Comparison of ENCODE assay signal across 9 mouse cellular contexts in genomic region chr10:116018480-116018891, GRCm38 (mm10). TPM values are rescaled to one million over a fixed set of nuclear protein-coding genes. Genes with fewer than 3 reads are reported as not detected.
A peak's percentile ranks its signal among the peaks of the same experiment; 100 is the strongest.
DNase-seq lines count a peak whose midpoint lies in the region; ATAC-seq and TF ChIP-seq lines count a peak whose summit lies in the region.
"Had no signal": no experiment of that assay in that cellular context is flagged by ENCODE, and none has a peak within 500 bp of the region (broad histone marks: within the 10 kb centered on the region; RNA-seq: fewer than 3 reads in every experiment).

No protein-coding gene starts in this region.

- WGBS in heart, embryonic 11.5 days (ENCODE audit: insufficient replicate concordance) = 2% methylated on average over 17 of the region's 17 CpGs

- H3K9me3 ChIP-seq in heart, embryonic 11.5 days (replicated peaks; ENCODE audit: control insufficient read depth, low read length) = no peaks in the 10 kb centered on the region
- H3K9me3 ChIP-seq in ES-Bruce4 (replicated peaks; ENCODE audit: control insufficient read depth, insufficient read depth, low read length, poor library complexity, severe bottlenecking) = no peaks in the 10 kb centered on the region

- peak overlapping the region; percentile 65 for H3K4me2 ChIP-seq in heart, embryonic 11.5 days

- H3K27me3 ChIP-seq in heart, embryonic 11.5 days (ENCODE audit: control insufficient read depth, insufficient read depth, low read length) = peaks cover 7% of the 10 kb centered on the region
- no peaks in the 10 kb centered on the region; the same call in 1 of the 2 replicates for H3K27me3 ChIP-seq in ES-Bruce4 (ENCODE audit: control insufficient read depth, insufficient read depth, low read length, poor library complexity, severe bottlenecking)
- H3K27me3 ChIP-seq: CH12.LX had no signal

- H3K4me3 ChIP-seq in heart, embryonic 11.5 days (ENCODE audit: low read depth, low read length) = peak overlapping the region; percentile 32
- H3K4me3 ChIP-seq in ES-Bruce4 (ENCODE audit: low read depth, low read length) = peak overlapping the region; percentile 94

- intact Hi-C loops in heart, postnatal 10 days (cut with DNase I) = no loop called here

- no peak for TF ChIP-seq POLR2A in ES-Bruce4 (IDR thresholded peaks at IDR 0.05; ENCODE audit: insufficient read depth, low read length)

- DNase-seq in heart, postnatal 10 days = no peak
- DNase-seq in heart, postnatal 4 days = peak; percentile 4
- no peak for DNase-seq in frontal cortex, adult 2 months (ENCODE audit: extremely low spot score in 1 of 2, low spot score in 1 of 2)
- no peak for DNase-seq in layer of hippocampus, postnatal 14 days (ENCODE audit: low spot score in 2 of 2)
- no peak for DNase-seq in urinary bladder, postnatal 4 days (ENCODE audit: low spot score in 2 of 2)

- H3K27ac ChIP-seq in heart, embryonic 11.5 days (ENCODE audit: low read depth, low read length) = no peak overlapping the region
- no peak overlapping the region for H3K27ac ChIP-seq in ES-Bruce4 (ENCODE audit: insufficient read depth, low read length)

- no peak for TF ChIP-seq CTCF in ES-Bruce4 (IDR thresholded peaks at IDR 0.05; ENCODE audit: low read depth, low read length)

- H3K4me1 ChIP-seq in heart, embryonic 11.5 days (ENCODE audit: control insufficient read depth, insufficient read depth, low read length) = peaks cover 5% of the 10 kb centered on the region
- no peaks in the 10 kb centered on the region for H3K4me1 ChIP-seq in ES-Bruce4 (ENCODE audit: control insufficient read depth, insufficient read depth, low read length)

- no peak overlapping the region for H3K9ac ChIP-seq in heart, embryonic 11.5 days (ENCODE audit: low read depth, low read length)
- 0 out of 2 replicates have a peak overlapping the region, but pooled peaks have one; percentile 48 for H3K9ac ChIP-seq in ES-Bruce4 (ENCODE audit: low read depth, poor library complexity, severe bottlenecking)

- TF ChIP-seq EP300 in ES-Bruce4 (IDR thresholded peaks at IDR 0.05; ENCODE audit: insufficient read depth, low read depth, low read length) = no peak

- ATAC-seq in heart, embryonic 11.5 days (replicated peaks; ENCODE audit: insufficient number of reproducible peaks, low FRiP score, low TSS enrichment) = no peak
- ATAC-seq in megakaryocyte-erythroid progenitor cell, adult 5-6 weeks (replicated peaks; ENCODE audit: low FRiP score, low TSS enrichment, poor library complexity, severe bottlenecking) = 0 out of 2 replicates have a peak, but pooled peaks have one; percentile 30

- no peaks in the 10 kb centered on the region for H3K36me3 ChIP-seq in heart, embryonic 11.5 days (ENCODE audit: control insufficient read depth, insufficient read depth, low read length)
- H3K36me3 ChIP-seq in ES-Bruce4 (ENCODE audit: control insufficient read depth, insufficient read depth, low read length, poor library complexity, severe bottlenecking) = no peaks in the 10 kb centered on the region

RNA-seq across cellular contexts. Expression of gene Ptprr, which starts 0.5 kb away (rescaled TPM):
- 0.59 and 0.63 TPM in 2 replicates for polyA plus RNA-seq in heart, embryonic 11.5 days (2014; fragmentation: Nextera tagmentation; extraction: Ambion mirVana)
- total RNA-seq in heart, postnatal 10 days (2021) = 1 to 10 TPM in 1 of 2 experiments, under 1 TPM in 1; 0.89 to 1.3 TPM
- polyA plus RNA-seq in ES-Bruce4 (2011; ENCODE audit: insufficient read depth, insufficient read length, low read depth, missing spikeins) = not detected in 2 replicates
- total RNA-seq in heart, postnatal 4 days (2021) = under 1 TPM; 0.41 to 0.54 TPM
- not detected in 2 replicates for total RNA-seq in megakaryocyte-erythroid progenitor cell, adult 5-6 weeks (2014; fragmentation: Nextera tagmentation)
- not detected in 2 replicates for total RNA-seq in megakaryocyte-erythroid progenitor cell, adult 5-6 weeks (2017)
- 11.2 and 16.1 TPM in 2 replicates for polyA plus RNA-seq in frontal cortex, adult 2 months (2012; rRNA removed)
- total RNA-seq in layer of hippocampus, postnatal 14 days (2021) = 10 to 100 TPM; 22.2 to 23.2 TPM

Comparison
In these comparisons a context has a peak if more than half of its experiments do, and no peak if none do; other contexts are left out.
1. RNA of gene Ptprr, which starts 0.5 kb away (total RNA-seq): 22.2 to 23.2 TPM in layer of hippocampus, postnatal 14 days; 0.89 to 1.3 TPM in heart, postnatal 10 days, 0.41 to 0.54 TPM in heart, postnatal 4 days and not detected in megakaryocyte-erythroid progenitor cell, adult 5-6 weeks; every median in the first group is over 4 times any median in the second.